Mouse (Mus musculus) T-cell, adult 2 months (primary cell): ENCODE results near the gene Hist1h1d.
"Not testable (repeated sequence)": the region's sequence is repeated elsewhere in the genome, so short reads cannot be mapped to it uniquely, and the experiment has no call there.

ENCODE experiments used
- DNase-seq: peaks from one replicate; pipeline ENCODE4 v3.0.0; 2022; ENCODE audit warnings: low spot score

Hist1h1d gene

DNA sequence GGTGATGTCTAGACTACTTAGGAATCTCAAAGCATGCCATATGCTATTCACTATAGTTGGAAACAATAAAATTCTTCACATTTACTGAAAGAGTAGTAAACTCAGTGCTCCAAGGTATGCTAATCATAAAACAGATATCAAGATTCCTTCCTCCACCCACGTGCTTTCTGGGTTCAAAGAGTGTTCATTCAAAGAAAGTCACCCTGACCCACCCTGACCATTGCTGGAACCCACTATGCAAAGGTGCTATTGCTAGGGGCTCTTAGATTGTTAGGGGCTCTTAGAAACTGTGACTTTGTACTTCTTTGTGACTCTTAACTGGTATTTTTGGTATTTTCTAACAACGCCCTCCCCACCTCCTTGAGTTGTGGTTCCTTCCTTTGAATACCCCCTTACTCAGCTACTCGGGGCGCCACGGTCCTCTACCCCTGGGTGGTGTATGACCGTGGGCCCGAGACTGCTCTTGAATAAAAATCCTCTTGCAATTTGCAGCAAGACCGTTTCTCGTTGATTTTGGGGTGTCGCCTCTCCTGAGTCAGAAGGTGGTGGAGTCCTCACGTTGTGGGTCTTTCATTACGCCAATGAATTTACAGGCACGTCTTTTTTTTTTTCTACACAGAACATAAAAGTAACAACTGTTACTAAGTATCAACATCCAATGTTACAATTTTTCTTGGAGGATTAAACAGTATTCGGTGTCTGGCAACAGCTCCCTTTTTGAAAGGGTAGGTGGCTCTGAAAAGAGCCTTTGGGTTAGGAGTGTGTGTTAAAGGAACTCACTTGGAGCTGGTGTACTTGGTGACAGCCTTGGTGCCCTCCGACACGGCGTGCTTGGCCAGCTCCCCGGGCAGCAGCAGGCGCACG is 20.2 kb downstream of the Hist1h1d start:
- not testable (repeated sequence) for DNase-seq

GRCm38 (mm10) chr13:23573898-23574524 is 20.9 kb downstream of the Hist1h1d start, which contains the start of the genes Hist1h2bf and Hist1h2ad:
Hist1h2bf (minus strand) TSS chr13:23574196.
Hist1h2ad (plus strand) TSS chr13:23574381.
- peak; percentile 85 for DNase-seq

DNA sequence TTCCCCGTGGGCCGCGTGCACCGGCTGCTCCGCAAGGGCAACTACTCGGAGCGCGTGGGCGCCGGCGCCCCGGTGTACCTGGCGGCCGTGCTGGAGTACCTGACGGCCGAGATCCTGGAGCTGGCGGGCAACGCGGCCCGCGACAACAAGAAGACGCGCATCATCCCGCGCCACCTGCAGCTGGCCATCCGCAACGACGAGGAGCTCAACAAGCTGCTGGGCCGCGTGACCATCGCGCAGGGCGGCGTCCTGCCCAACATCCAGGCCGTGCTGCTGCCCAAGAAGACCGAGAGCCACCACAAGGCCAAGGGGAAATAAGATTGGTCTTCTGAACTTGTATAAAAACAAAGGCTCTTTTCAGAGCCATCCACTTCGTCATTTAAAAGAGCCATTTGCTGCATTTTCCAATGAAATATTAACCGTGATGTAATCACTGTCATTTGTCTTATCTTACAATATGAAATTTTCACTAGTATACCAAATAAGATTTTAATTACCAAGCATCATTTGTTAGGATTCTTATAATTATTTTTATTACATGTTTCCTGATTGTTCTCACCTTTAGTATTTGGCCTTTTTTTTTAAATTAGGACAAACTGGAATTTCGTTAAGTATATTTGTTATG is 21.6 kb downstream of the Hist1h1d start:
- DNase-seq: not testable (repeated sequence)

DNA sequence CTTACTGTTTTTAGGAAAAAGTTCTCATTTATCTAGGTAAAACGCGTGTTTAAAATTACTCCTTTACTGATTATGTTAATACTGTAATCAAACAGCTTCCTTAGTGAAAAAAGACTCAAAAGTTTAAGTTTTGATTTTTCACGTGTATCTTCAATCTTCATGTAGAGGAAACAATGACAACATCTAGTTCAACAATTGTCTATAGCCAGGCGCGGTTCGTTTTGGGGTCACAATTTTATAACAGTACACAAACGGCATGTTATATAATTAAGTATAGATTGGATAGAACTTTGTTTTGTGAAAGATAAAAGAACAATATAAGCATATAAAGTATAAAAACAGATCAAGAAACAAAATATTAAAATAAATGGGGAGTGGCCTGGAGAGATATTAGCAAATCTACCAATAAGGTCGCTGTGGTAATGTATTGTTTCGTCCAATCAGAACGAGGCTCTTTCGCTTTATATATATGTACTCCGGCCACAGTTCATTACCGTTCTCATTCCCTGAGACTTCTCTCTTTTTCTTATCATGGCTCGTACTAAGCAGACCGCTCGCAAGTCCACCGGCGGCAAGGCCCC is 22.3 kb downstream of the Hist1h1d start, which contains the start of gene Hist1h3d:
Gene Hist1h3d, plus strand, starts transcription at position 493 of the 581 bp plus-strand sequence.
- peak; percentile 27 for DNase-seq

- not testable (repeated sequence) for DNase-seq
These were observed 22.8 kb downstream of the Hist1h1d start for GRCm38 (mm10) chr13:23575864-23576313.

GRCm38 (mm10) chr13:23576351-23576881 is 23.4 kb downstream of the Hist1h1d start:
- no peak for DNase-seq

GRCm38 (mm10) chr13:23576906-23577639 is 24.0 kb downstream of the Hist1h1d start:
- DNase-seq: no peak

- DNase-seq: no peak
These were observed 24.8 kb downstream of the Hist1h1d start for GRCm38 (mm10) chr13:23577835-23578234.

DNA sequence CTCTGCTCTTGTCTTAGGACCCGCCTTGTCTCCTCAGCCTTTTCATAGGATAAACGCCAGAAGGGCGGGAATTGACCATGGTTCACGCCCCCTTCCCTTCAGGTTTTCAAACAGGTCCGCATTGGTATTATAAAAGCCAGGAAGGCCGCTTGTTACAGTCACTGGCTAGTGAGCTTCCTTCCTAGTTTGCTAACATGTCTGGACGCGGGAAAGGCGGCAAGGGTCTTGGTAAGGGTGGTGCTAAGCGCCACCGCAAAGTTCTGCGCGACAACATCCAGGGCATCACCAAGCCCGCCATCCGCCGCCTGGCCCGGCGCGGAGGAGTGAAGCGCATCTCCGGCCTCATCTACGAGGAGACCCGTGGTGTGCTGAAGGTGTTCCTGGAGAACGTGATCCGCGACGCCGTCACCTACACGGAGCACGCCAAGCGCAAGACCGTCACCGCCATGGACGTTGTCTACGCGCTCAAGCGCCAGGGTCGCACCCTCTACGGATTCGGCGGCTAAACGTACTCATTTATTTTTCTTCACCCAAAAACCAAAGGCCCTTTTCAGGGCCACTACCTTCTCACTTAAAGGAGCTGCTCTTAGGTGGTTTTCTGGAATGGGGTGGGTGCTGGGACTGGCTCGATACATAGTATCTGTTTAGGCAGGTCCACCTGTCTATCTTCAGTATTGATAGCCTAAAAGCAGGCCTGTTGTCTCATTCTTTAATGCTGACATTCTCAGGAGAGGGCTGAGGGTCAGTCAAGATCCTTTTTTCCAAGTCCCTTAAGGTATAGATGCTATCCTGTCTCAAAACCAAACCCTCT is 28.6 kb downstream of the Hist1h1d start, which contains the start of gene Hist1h4d:
Gene Hist1h4d, plus strand, starts transcription at position 191 of the 811 bp plus-strand sequence.
- peak; percentile 92 for DNase-seq

DNA sequence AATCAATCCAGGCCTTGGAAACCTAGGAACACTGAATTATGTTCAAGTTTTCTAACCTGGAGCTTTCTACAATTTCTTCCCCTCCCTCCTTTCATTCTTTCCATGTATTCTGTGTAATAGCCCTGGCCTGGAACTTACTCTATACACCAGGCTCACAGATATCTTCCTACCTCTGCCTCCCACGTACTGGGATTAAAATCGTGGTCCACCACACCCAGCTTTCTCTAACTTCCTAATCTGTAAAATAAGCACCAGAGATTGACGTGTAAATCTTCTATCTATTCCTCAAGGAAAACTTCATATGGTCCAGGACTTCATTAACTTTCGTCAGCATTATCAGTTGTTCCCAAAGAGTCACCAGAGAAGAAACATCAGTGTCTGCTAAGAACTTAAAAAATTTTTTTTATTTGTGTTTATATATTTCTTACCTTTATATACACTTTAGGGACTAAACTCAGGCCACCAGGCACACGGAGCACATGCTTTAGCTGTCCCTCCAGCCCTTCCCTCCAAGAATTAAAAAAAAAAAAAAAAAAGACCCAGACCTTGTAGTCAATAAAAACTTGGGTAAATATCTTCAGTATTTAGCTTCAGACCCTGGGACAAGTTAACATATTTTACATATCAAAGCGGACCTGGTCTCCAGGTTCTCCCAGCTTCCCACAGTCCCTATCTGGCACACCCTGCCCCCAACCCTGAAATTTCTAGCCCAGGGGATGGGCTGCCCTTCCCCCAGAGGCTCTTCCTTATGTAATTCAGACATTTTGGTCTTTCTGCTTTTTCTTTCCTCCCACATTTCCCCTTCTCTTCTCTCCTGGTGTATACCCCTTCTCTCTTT is 29.4 kb downstream of the Hist1h1d start:
- no peak for DNase-seq

- DNase-seq: no peak
These were observed 30.5 kb downstream of the Hist1h1d start for GRCm38 (mm10) chr13:23583387-23584068.

- peak; percentile 6 for DNase-seq
These were observed 31.3 kb downstream of the Hist1h1d start for GRCm38 (mm10) chr13:23584331-23584730.

- DNase-seq: peak; percentile 76
These were observed 32.0 kb downstream of the Hist1h1d start for GRCm38 (mm10) chr13:23585029-23585441.

DNA sequence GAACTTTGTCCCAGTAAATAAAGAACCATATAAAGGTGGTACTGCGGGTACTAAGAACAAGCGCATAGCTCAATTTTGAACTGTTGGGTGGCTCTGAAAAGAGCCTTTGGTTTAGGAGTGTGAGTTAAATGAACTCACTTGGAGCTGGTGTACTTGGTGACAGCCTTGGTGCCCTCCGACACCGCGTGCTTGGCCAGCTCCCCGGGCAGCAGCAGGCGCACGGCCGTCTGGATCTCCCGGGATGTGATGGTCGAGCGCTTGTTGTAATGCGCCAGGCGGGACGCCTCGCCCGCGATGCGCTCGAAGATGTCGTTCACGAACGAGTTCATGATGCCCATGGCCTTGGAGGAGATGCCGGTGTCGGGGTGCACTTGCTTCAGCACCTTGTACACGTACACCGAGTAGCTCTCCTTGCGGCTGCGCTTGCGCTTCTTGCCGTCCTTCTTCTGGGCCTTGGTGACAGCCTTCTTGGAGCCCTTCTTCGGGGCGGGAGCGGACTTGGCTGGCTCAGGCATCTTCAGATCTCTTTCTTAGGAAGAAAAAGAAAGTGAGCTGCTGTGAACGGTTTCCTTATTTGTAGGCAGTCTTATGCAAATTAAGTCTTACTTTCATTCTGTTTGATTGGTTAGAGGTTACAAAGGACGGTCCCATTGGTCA is 32.5 kb downstream of the Hist1h1d start:
- peak; percentile 75 for DNase-seq

DNA sequence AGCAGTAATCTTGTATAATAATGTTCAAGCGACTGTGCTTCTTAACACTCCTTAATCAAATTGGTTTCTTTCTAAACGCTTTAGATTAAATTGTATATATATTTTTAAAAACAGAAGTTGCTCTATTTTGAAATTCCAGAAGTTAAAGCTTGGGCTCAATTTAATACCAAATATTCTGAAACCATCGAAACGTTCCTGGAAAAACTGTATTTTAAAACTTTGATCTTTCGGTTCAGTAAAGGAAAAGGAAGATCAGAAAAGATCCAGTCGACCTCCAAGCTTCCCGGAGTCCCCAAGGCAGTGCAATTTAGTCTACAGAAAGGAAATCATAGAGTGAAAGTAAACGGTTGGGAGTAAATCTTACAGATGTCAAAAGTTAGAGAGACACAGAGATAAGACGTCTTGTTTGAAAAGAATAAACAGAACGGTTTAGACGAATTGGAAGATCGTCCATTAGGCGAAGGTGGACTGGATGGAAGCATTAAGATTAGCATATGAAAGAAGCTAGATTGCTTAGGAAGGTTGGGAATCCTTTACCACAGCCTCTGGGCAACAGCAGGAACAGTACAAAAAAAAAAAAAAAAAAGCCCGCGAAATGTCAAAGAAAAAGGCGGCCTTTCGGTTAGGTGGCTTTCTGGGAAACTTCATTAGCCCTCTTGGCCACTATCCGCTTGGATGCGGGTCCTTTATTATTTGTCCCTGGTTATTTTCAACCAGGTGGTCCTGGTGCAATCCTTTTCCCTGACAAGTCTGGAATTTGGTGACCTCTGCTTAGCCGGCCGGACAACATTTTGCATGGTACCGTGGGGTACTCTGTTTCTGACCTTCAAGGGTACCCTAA is 33.3 kb downstream of the Hist1h1d start:
- DNase-seq: peak; percentile 8

DNA sequence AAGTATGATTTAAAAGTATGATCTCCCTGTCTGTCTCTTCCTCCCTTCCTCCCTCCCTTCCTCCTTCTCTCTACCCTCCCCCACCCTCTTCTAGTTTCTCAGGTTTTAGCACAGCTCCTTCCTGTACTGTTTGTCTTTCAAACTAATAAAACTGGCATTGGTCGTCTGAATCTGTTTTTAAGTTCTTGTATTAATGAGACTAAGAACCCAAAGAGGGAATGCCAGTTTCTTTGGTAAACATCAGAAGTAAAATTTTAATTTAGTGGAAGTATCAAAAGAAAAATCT is 33.8 kb downstream of the Hist1h1d start:
- no peak for DNase-seq

DNA sequence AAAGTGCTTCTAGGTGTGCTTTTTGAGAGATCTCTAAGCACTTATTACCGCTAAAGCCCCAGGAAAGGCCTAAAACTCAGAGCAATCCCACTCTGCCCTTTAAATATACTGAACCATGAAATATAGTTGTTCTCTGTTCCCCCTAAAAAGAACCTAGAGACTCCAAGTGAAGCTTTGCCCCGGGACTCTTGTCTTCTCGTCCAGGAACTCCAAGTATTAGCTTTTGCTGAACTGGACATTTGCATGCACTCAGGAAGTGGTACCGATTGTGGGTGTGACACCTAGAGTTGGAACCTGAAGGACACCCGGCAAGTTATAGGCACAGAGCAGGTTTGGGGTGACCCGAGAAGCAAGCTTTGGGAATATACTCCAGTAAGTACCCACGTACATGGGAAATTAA is 38.1 kb downstream of the Hist1h1d start:
- no peak for DNase-seq
